Mouse (Mus musculus) monocyte, adult 5-6 weeks (primary cell): ENCODE data around the gene Npas2. TPM values are rescaled to one million over a fixed set of nuclear protein-coding genes. Genes with fewer than 3 reads are reported as not detected.

ENCODE experiments used
- ATAC-seq: fragments of 153-309, 156-312 bp; replicated peaks from 2 replicates; pipeline ENCODE4 v1.8.0; 2017; ENCODE audit warnings: mild to moderate bottlenecking; ENCODE audit not compliant: low TSS enrichment, insufficient number of reproducible peaks, severe bottlenecking, poor library complexity, low FRiP score
- total RNA-seq: library from RNA; stranded (forward); fragments of 200-1000, 200-491, 200-594 nt; gene quantifications from 3 replicates; pipeline ENCODE4 v1.2.3, GENCODE M21; 2017

The Npas2 gene
- total RNA-seq, 1 experiment from 2014 or later, result not detected

- no peak for ATAC-seq
Observed at GRCm38 (mm10) chr1:39313352-39314245, 120.1 kb downstream of the Npas2 start.

DNA sequence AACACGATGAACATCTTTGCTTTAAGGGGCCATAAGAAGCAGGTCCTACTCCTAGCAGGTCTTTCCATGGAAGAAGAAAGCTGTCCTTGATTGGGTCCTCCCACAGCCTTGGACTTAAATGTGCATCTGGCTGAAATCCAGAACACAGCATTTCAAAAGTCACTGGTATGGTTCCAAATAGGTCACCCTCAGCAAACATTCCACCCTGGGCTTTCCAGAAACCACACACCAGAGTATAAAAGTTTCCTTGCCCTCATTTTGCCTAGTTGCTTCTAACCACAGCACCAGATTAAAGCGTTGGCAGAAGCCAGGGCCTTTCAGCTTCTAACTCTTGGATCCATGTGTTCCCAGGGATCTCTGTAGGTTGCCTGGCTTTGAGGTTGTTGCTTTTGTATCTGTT lies 124.4 kb downstream of the Npas2 start:
- no peak for ATAC-seq

DNA sequence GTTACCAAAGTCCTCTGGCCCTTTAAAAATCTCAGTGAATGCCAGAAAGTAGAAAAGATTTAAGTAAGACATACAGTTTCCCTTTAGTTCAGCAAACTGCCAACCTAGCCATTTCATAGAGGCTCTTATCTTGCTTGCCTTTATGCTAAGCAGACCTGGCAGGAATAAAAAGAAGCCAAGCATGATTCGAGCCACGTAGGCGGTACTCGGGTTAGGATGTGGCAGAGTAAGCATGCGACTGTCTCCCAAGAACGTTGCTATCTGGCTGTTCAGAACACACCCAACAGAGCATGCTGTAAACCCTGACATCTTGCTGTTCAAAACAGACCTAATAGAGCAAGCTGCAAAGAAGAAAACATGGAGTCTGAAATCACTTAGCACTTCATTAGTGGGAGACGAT lies 125.3 kb downstream of the Npas2 start:
- ATAC-seq, result no peak

DNA sequence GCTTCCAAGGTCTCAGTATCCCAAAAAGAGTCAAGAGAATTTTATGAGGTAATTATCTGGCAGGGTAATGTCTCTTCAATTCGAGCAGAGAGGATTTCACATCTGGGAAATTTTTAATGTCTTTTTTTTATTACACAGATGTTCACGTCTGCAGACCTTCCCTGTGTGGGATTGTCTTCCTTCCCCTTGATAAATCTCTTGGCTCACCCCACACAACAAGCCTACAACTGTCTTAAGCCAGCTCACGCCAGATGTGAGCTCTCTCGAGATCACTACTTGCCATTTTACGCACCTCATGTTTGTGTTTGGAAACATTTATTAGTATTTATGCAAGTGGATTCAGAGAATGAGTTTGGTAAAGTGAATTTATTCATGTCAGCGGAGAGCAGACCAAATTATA lies 128.4 kb downstream of the Npas2 start:
- ATAC-seq, result no peak

DNA sequence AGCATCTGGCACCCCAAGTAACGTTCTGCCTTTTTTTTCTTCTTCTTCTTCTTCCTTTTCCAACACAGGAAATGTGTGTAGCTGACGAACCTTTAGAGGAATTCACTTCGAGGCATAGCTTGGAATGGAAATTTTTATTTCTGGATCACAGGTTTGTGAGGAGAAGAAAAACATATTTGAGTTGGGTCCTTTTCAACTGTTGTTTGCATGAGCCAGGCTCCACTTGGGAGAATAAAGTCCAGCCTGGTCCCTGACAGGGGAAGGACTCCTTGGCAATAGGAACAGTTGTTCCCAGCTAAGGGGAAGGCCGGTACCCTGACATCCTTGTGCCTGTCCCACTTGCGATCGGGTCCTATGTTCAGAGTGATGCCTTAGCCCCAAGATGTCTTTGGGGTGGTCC lies 131.7 kb downstream of the Npas2 start:
- ATAC-seq, result no peak

- no peak for ATAC-seq
Observed at GRCm38 (mm10) chr1:39327546-39327945, 134.0 kb downstream of the Npas2 start.

DNA sequence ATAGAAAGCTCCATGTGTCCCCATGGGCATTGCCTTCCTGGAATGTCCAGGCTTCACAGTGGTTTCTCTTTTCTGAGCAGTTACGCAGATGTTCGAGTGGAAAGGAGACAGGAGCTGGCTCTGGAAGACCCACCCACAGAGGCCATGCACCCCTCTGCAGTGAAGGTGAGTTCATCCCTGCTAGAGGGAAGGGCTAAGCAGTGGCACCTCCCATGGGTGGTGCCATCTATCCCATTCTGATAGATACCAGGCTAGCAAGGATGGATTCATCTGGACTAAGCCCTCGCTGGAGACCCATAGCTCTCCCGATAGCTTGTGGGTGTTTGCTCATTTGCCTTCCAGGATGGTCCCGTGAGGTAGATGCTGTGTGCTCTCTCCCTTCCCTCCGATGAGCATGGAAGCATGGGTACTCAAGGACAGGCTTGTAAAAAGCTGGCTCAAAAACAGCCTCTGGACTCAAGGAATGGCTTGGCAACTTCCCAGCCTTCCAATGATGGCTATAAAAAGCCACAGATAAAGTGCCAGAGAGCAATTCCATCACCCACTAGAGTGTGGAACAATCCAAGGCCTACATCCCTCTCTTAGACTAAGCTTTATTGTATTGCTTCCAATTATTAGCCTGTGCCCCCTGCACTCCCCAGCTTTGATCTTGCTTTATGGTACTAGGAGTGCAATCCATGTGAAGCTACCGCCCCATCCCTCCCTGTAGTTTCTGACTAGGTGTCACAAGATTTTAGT lies 137.5 kb downstream of the Npas2 start:
- no peak for ATAC-seq

GRCm38 (mm10) chr1:39332456-39332855 lies 138.9 kb downstream of the Npas2 start:
- no peak for ATAC-seq

GRCm38 (mm10) chr1:39335561-39336196 lies 142.1 kb downstream of the Npas2 start:
- no peak for ATAC-seq

DNA sequence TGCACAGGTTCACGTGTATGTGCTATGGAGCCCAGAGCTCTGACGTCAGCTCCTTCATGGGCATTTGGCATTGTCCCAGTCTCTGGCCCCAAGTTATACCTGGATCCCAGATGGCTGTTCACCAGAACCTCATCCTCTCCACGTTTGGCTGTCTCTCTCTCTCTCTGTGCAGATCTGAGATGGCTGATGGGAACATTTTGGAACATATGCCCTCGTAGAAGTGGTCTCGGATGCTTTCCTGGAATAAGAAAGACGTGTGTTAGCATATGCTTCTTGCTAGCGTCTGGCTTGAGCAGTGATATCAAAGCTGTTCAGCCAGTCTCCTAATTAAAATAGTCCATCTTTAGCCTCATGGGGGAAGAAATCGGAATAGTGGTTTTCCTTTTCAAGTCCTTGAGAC lies 143.3 kb downstream of the Npas2 start:
- no peak for ATAC-seq

DNA sequence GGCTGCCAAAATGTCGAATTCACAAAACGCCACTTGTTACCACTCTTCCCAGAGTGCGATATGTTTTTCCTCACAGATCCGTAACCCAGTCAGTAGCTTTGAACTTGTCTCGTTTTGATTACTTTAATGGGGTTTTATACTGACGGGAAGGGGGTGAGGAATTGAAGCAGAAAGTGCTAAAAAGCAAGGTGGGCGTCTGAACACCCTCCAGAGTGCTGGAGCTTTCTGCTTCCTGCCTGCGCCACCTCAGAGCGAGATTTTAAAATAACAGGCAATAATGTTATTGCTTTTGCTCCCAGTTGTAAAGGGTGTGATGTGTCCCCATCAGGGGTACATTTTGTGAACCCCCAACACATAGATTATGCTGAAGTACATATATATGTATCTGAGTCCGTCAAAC lies 145.3 kb downstream of the Npas2 start:
- ATAC-seq, result no peak

DNA sequence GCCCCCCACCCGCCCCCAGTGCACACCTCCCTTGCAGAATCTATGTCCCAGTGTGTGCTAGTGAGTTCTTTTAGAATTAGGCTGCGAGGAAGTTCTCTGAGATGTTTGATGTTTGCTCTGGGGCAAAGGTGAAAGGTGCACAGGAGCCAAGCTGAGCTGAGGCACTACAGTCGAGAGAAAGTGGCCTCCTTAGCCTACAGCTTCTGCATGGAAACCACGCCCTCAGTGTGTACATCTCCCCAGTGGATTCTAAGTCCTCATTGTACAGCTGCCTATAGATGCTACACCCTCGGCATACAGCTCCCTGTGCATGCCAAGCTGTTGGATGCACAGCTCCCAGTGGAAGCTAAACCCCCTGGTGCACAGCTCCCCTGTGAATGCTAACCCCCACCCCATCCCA lies 145.9 kb downstream of the Npas2 start:
- ATAC-seq, result no peak

DNA sequence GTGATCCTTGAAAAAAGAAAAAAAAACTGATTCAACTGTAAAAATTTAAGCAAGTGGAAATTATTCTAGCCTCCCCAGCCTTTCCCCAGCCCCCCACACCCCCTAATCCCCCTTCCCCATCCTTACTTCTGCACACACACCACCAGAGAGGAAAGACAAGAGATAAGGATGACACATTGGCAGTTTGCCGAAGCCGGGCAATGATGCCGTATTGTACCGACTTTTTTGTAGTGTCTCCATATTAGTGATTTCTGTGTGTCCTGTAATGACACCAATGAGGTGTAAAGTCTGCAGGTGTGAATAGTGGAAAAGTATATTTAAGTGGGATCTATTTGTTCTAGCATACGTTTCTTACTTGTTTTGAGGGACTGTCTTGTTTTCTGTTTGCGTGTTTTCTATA lies 146.6 kb downstream of the Npas2 start:
- ATAC-seq, result no peak

- ATAC-seq, result no peak
Observed at GRCm38 (mm10) chr1:39340647-39341046, 147.1 kb downstream of the Npas2 start.

GRCm38 (mm10) chr1:39341807-39342206 lies 148.3 kb downstream of the Npas2 start:
- ATAC-seq, result no peak

DNA sequence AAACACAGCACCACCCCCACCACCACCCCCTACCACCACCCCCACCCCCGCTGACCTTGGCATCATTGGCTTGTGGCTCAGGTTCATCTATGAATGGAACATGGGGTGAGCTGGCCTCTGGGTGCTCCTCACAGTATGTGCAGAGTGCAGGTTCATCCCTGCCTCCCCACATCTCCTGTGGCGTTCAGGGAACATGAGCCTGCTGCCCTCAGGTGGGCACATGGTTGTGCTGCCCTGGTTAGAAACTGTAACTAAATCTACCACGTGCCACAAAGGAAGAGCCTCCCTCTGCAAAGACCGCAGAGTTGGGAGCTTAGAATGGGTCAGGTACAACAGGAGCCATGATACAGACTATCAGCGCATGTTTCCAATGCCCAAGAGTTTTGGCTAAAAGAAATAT lies 149.7 kb downstream of the Npas2 start:
- no peak for ATAC-seq

- ATAC-seq, result no peak
Observed at GRCm38 (mm10) chr1:39344981-39345600, 151.6 kb downstream of the Npas2 start.

GRCm38 (mm10) chr1:39349001-39349400 lies 155.5 kb downstream of the Npas2 start:
- no peak for ATAC-seq

DNA sequence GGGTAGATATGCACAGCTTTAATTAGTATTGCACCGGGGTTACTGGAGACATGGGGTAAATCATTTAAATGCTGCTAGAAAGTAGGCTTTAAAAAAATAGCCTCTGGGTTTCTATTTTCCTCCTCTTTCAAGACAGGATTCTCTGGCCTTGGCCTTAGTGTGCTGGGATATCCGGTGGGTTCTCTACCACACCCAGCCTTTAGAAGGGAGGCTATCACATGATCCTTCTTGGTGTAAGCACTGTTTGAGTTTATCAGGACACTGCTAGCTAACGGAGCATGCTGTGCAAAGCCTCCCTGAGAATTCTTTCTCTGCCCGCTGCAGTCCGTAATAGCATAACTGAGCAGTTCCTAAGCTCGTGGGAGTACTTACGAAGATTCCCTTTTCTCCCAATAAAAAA lies 155.9 kb downstream of the Npas2 start:
- no peak for ATAC-seq
